Mouse (Mus musculus) liver, embryonic 14.5 days (tissue): ENCODE measurements around the gene Svs1. TPM values are rescaled to one million over a fixed set of nuclear protein-coding genes. Genes with fewer than 3 reads are reported as not detected.

Experiments used
- ATAC-seq: fragments of 200-750 bp; cut with Nextera tagmentation; 2 replicates; pipeline ENCODE4 v1.8.0; 2017; ENCODE audit warnings: moderate number of reproducible peaks, mild to moderate bottlenecking, moderate library complexity; ENCODE audit not compliant: insufficient read depth
- DNase-seq, 3 experiments: peaks; one replicate each; pipeline ENCODE4 v3.0.0-alpha.2; 2012 to 2013; ENCODE audit warnings: low read depth in 3 of 3, low spot score in 3 of 3
- H3K27ac ChIP-seq: fragments of 300-500 bp; sonication (generic); 2 replicates; pipeline ENCODE4 v1.5.1; 2014; ENCODE audit warnings: moderate library complexity, mild to moderate bottlenecking, control low read depth, inconsistent platforms
- H3K27me3 ChIP-seq: fragments of 300-500 bp; sonication (generic); 2 replicates; pipeline ENCODE4 v1.6.1; 2014; ENCODE audit warnings: mild to moderate bottlenecking, low read length, moderate library complexity; ENCODE audit not compliant: control insufficient read depth, insufficient read depth
- H3K36me3 ChIP-seq: fragments of 300-500 bp; sonication (generic); replicated peaks from 2 replicates; pipeline ENCODE4 v1.6.1; 2014; ENCODE audit warnings: low read depth; ENCODE audit not compliant: control insufficient read depth, insufficient read depth
- H3K4me1 ChIP-seq, 2 experiments: fragments of 200-500 bp in 1 of 2; fragments of 300-500 bp in 1 of 2; sonication (generic) in 1 of 2; replicated peaks; 2 replicates each; pipeline ENCODE4 v1.6.1; 2012 to 2014; ENCODE audit warnings: antibody characterized with exemption in 1 of 2, inconsistent platforms in 1 of 2, low read length in 1 of 2; ENCODE audit not compliant: control insufficient read depth in 2 of 2, insufficient read depth in 2 of 2
- H3K4me2 ChIP-seq: fragments of 300-500 bp; sonication (generic); 2 replicates; pipeline ENCODE4 v1.6.1; 2014; ENCODE audit warnings: low read depth, mild to moderate bottlenecking, control low read depth, moderate library complexity
- H3K4me3 ChIP-seq, 2 experiments: fragments of 200-500 bp in 1 of 2; fragments of 300-500 bp in 1 of 2; sonication (generic) in 1 of 2; 2 replicates each; pipeline ENCODE4 v1.5.1; 2012 to 2014; ENCODE audit warnings: low read depth in 2 of 2, low read length in 2 of 2, mild to moderate bottlenecking in 2 of 2, control low read depth in 1 of 2, inconsistent platforms in 1 of 2, moderate library complexity in 1 of 2; ENCODE audit not compliant: insufficient read depth in 1 of 2
- H3K9ac ChIP-seq: fragments of 300-500 bp; sonication (generic); replicated peaks from 2 replicates; pipeline ENCODE4 v1.6.1; 2014; ENCODE audit warnings: mild to moderate bottlenecking, control low read depth, moderate library complexity
- H3K9me3 ChIP-seq: fragments of 300-500 bp; sonication (generic); 2 replicates; pipeline ENCODE4 v1.6.1; 2016; ENCODE audit warnings: low read length, mixed read lengths; ENCODE audit not compliant: control insufficient read depth
- CTCF ChIP-seq: IDR thresholded peaks from 2 replicates; pipeline ENCODE4 v1.5.1; 2016; ENCODE audit warnings: antibody characterized with exemption, low read depth, control low read depth
- EP300 ChIP-seq: IDR thresholded peaks from 2 replicates; pipeline ENCODE4 v1.6.1; 2016; ENCODE audit warnings: antibody characterized with exemption, low read depth
- WGBS: fragments of 180-500 bp; shearing (Covaris S2); extraction: QIAGEN DNeasy Blood & Tissue Kit; methylation state at CpG from one replicate; pipeline ENCODE4 v1.1.7; 2014; ENCODE audit not compliant: insufficient replicate concordance; 5-methylcytosine and 5-hydroxymethylcytosine counted together
- polyA plus RNA-seq, 2 experiments: library from polyadenylated mRNA; depleted of rRNA in 1 of 2; stranded (reverse) in 1 of 2; unstranded in 1 of 2; fragments of >200 nt; fragmentation: Nextera tagmentation in 1 of 2; extraction: Ambion mirVana in 1 of 2; gene quantifications; 2 replicates each; pipeline versions ENCODE4 v1.2.1 to v1.2.3; 2012 to 2014

Svs1 gene
- polyA plus RNA-seq, 2 experiments: not detected

DNA sequence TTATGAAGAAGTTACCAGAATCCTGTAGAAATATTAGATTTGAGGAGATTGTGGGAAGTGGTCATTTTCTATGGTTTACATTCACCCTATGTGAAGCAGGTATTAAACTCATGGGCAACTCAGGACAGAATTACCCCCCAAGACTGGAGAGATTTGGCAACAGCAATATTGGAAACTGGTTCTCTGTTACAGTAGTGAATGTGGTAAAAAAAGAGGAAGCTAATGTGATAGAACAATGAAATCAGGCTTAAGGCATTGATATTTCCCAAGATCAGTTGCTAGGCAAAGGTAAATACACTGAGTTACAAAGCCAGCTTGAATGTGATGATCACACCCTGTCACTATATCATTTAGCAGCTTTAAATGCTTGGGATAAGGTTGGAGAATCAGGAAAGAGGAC, 18.8 kb upstream of the Svs1 start:
- Histone ChIP-seq H3K4me1 (no peaks in the 10 kb centered on the region), H3K4me3 (no peak overlapping the region), H3K9me3 (no peaks in the 10 kb centered on the region), H3K27me3 (no peaks in the 10 kb centered on the region), H3K27ac (no peak overlapping the region), H3K9ac (no peak overlapping the region), H3K36me3 (no peaks in the 10 kb centered on the region), H3K4me2 (no peak overlapping the region)
- DNase-seq: peak in 1 of 3 experiments; percentile 3
- ATAC-seq: no peak
- TF ChIP-seq EP300 (no peak), CTCF (no peak)

- Histone ChIP-seq H3K27ac (no peak within 1 kb of the TSS), H3K9me3 (no peaks in the 10 kb centered on the region), H3K36me3 (no peaks in the 10 kb centered on the region), H3K9ac (no peak within 1 kb of the TSS), H3K4me1 (no peaks in the 10 kb centered on the region), H3K4me3 (no peak within 1 kb of the TSS), H3K4me2 (no peak within 1 kb of the TSS), H3K27me3 (no peaks in the 10 kb centered on the region)
- no peak for ATAC-seq
- 49% methylated on average over 2 of the region's 2 CpGs for WGBS
- no peak for DNase-seq
- TF ChIP-seq EP300 (no peak), CTCF (no peak)
These were observed 12.0 kb upstream of the Svs1 start, which contains the start of gene Doxl2 for GRCm38 (mm10) chr6:48974663-48975062. TSS of gene Doxl2 (plus strand) at chr6:48974963.

DNA sequence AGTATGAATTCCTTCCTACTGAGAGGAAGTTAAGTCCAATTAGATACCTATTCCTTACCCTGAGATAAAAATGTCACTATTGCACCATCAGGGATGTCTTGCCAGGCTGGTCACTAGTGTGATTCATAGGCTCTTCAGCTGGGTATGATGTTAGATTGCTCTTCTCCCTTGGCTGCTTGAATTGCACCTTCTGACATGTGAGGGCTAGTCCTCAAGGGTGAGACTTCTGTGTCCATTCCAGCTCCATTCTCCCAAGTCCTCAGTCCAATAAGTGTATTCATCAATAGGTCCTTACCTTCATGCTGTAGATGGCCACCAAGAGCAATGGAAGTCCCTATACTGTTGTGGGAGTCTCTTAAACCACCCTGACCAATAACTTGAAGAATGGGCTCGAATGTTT, 7.0 kb upstream of the Svs1 start:
- H3K27me3 ChIP-seq: no peaks in the 10 kb centered on the region
- H3K9me3 ChIP-seq: no peaks in the 10 kb centered on the region
- DNase-seq: no peak
- no peak overlapping the region for H3K4me2 ChIP-seq
- no peak overlapping the region for H3K4me3 ChIP-seq
- WGBS: 26% methylated on average over 1 of the region's 1 CpGs
- no peak overlapping the region for H3K27ac ChIP-seq
- no peaks in the 10 kb centered on the region for H3K36me3 ChIP-seq
- H3K9ac ChIP-seq: no peak overlapping the region
- H3K4me1 ChIP-seq: no peaks in the 10 kb centered on the region
- no peak for ATAC-seq
- TF ChIP-seq EP300: no peak
- TF ChIP-seq CTCF: no peak

- WGBS: 42% methylated on average over 3 of the region's 3 CpGs
- H3K4me2 ChIP-seq: no peak overlapping the region
- no peaks in the 10 kb centered on the region for H3K9me3 ChIP-seq
- no peaks in the 10 kb centered on the region for H3K27me3 ChIP-seq
- H3K4me3 ChIP-seq: no peak overlapping the region
- ATAC-seq: no peak
- no peak for DNase-seq
- TF ChIP-seq EP300: no peak
- no peak for TF ChIP-seq CTCF
- H3K36me3 ChIP-seq: no peaks in the 10 kb centered on the region
- H3K4me1 ChIP-seq: no peaks in the 10 kb centered on the region; a peak in 1 of 4 replicates
- no peak overlapping the region for H3K27ac ChIP-seq
- H3K9ac ChIP-seq: no peak overlapping the region
These were observed 4.4 kb upstream of the Svs1 start for GRCm38 (mm10) chr6:48982305-48982704.

- ATAC-seq (no peak), DNase-seq (no peak)
- Histone ChIP-seq H3K27ac (no peak overlapping the region), H3K36me3 (no peaks in the 10 kb centered on the region), H3K9me3 (no peaks in the 10 kb centered on the region), H3K9ac (no peak overlapping the region), H3K4me2 (no peak overlapping the region), H3K4me3 (no peak overlapping the region), H3K27me3 (no peaks in the 10 kb centered on the region), H3K4me1 (no peaks in the 10 kb centered on the region; a peak in 1 of 4 replicates)
- no peak for TF ChIP-seq EP300
- TF ChIP-seq CTCF: no peak
- 69% methylated on average over 5 of the region's 5 CpGs for WGBS
These were observed 3.3 kb downstream of the Svs1 start for GRCm38 (mm10) chr6:48989971-48990370.
